Mouse (Mus musculus) monocyte, adult 5-6 weeks (primary cell): ENCODE data around the gene Katnal1. TPM values are rescaled to one million over a fixed set of nuclear protein-coding genes. Genes with fewer than 3 reads are reported as not detected.
A peak's percentile ranks its signal among the peaks of the same experiment; 100 is the strongest.

Experiments
- ATAC-seq: fragments of 153-309, 156-312 bp; replicated peaks from 2 replicates; pipeline ENCODE4 v1.8.0; 2017; ENCODE audit warnings: mild to moderate bottlenecking; ENCODE audit not compliant: low TSS enrichment, insufficient number of reproducible peaks, severe bottlenecking, poor library complexity, low FRiP score
- total RNA-seq: library from RNA; stranded (forward); fragments of 200-1000, 200-491, 200-594 nt; gene quantifications from 3 replicates; pipeline ENCODE4 v1.2.3, GENCODE M21; 2017

Katnal1 gene
- 1.5 to 4.8 TPM (median 4.6 TPM) in 3 replicates for total RNA-seq

GRCm38 (mm10) chr5:148929116-148929449, at the start of gene Katnal1:
Katnal1 (minus strand) TSS chr5:148929320.
- ATAC-seq, result no peak

GRCm38 (mm10) chr5:148978458-148979165, 49.5 kb upstream of the Katnal1 start:
- ATAC-seq, result no peak

GRCm38 (mm10) chr5:148977698-148978457, 48.8 kb upstream of the Katnal1 start:
- no peak for ATAC-seq

- peak; percentile 58; the same call in 1 of the 2 replicates for ATAC-seq
Observed at GRCm38 (mm10) chr5:148976876-148977275, 47.8 kb upstream of the Katnal1 start.

GRCm38 (mm10) chr5:148975035-148975434, 45.9 kb upstream of the Katnal1 start:
- ATAC-seq, result no peak

- no peak for ATAC-seq
Observed at GRCm38 (mm10) chr5:148973019-148973668, 44.0 kb upstream of the Katnal1 start.

GRCm38 (mm10) chr5:148972167-148972566, 43.0 kb upstream of the Katnal1 start:
- ATAC-seq, result no peak

- ATAC-seq, result no peak
Observed at GRCm38 (mm10) chr5:148969648-148970047, 40.5 kb upstream of the Katnal1 start.

GRCm38 (mm10) chr5:148968958-148969576, 39.9 kb upstream of the Katnal1 start:
- ATAC-seq, result no peak

- no peak for ATAC-seq
Observed at GRCm38 (mm10) chr5:148968179-148968578, 39.1 kb upstream of the Katnal1 start.

- no peak for ATAC-seq
Observed at GRCm38 (mm10) chr5:148966395-148966794, 37.3 kb upstream of the Katnal1 start.

GRCm38 (mm10) chr5:148965691-148966333, 36.7 kb upstream of the Katnal1 start:
- ATAC-seq, result no peak

- ATAC-seq, result no peak
Observed at GRCm38 (mm10) chr5:148965089-148965591, 36.0 kb upstream of the Katnal1 start.

GRCm38 (mm10) chr5:148964251-148964650, 35.1 kb upstream of the Katnal1 start:
- no peak for ATAC-seq

GRCm38 (mm10) chr5:148960211-148960610, 31.1 kb upstream of the Katnal1 start:
- ATAC-seq, result no peak

- ATAC-seq, result peak; percentile 66
Observed at GRCm38 (mm10) chr5:148959068-148959990, 30.2 kb upstream of the Katnal1 start.

GRCm38 (mm10) chr5:148958355-148958754, 29.2 kb upstream of the Katnal1 start:
- no peak for ATAC-seq
